Comparison of ENCODE assay signal across 8 mouse cellular contexts in genomic region chr17:47139730-47140231, GRCm38 (mm10).
A peak's percentile ranks its signal among the peaks of the same experiment; 100 is the strongest.
DNase-seq lines count a peak whose midpoint lies in the region; ATAC-seq and TF ChIP-seq lines count a peak whose summit lies in the region.

No protein-coding gene starts in this region.

- H3K9me3 ChIP-seq in forebrain, embryonic 13.5 days (replicated peaks) = no peaks in the 10 kb centered on the region
- no peaks in the 10 kb centered on the region for H3K9me3 ChIP-seq in liver, embryonic 16.5 days (replicated peaks; ENCODE audit: control insufficient read depth, low read length)
- H3K9me3 ChIP-seq in neural tube, embryonic 12.5 days = no peaks in the 10 kb centered on the region

- H3K4me3 ChIP-seq in forebrain, embryonic 13.5 days = peak overlapping the region; percentile 74
- H3K4me3 ChIP-seq in liver, embryonic 16.5 days (ENCODE audit: low read depth, low read length) = peak overlapping the region; percentile 62
- peak overlapping the region; percentile 66 for H3K4me3 ChIP-seq in neural tube, embryonic 12.5 days

- H3K9ac ChIP-seq in forebrain, embryonic 13.5 days = peak overlapping the region; percentile 93
- H3K9ac ChIP-seq in liver, embryonic 16.5 days (ENCODE audit: low read depth, low read length) = 0 out of 2 replicates have a peak overlapping the region, but pooled peaks have one; percentile 9
- H3K9ac ChIP-seq in neural tube, embryonic 12.5 days = peak overlapping the region; percentile 86

- TF ChIP-seq CTCF in brain, embryonic 14.5 days (IDR thresholded peaks at IDR 0.05; ENCODE audit: borderline replicate concordance, extremely low read depth, insufficient read depth, insufficient read length) = peak; percentile 13; the same call in 1 of the 2 replicates

- peaks cover 38% of the 10 kb centered on the region for H3K4me1 ChIP-seq in forebrain, embryonic 13.5 days
- peaks cover 5% of the 10 kb centered on the region; the same call in 1 of the 2 replicates for H3K4me1 ChIP-seq in liver, embryonic 16.5 days (ENCODE audit: control insufficient read depth, low read depth, low read length)
- peaks cover 36% of the 10 kb centered on the region for H3K4me1 ChIP-seq in neural tube, embryonic 12.5 days

- intact Hi-C loops in heart, postnatal 10 days (cut with DNase I) = loop anchor here (5.0 kb wide), 1 partner anchor 43 kb away; no protein-coding TSS in a partner anchor

- WGBS in forebrain, embryonic 13.5 days = under 1% methylated on average over 17 of the region's 34 CpGs
- under 1% methylated on average over 21 of the region's 34 CpGs for WGBS in liver, embryonic 16.5 days (ENCODE audit: insufficient replicate concordance)
- WGBS in neural tube, embryonic 12.5 days = under 1% methylated on average over 34 of the region's 34 CpGs

- no peaks in the 10 kb centered on the region for H3K27me3 ChIP-seq in forebrain, embryonic 13.5 days
- peaks cover 43% of the 10 kb centered on the region for H3K27me3 ChIP-seq in liver, embryonic 16.5 days (ENCODE audit: control insufficient read depth, insufficient read depth, low read depth, low read length)
- H3K27me3 ChIP-seq in neural tube, embryonic 12.5 days (replicated peaks) = 0 out of 2 replicates have a peak, but pooled peaks cover 4% of the 10 kb centered on the region

- DNase-seq in CD4-positive helper T cell, adult 2 months (ENCODE audit: low read depth, low spot score) = peak; percentile 95
- peak; percentile 99 for DNase-seq in brain, embryonic 14.5 days (ENCODE audit: low read depth)
- DNase-seq in heart, postnatal 10 days = peak; percentile 91 to 94
- DNase-seq in kidney, postnatal 4 days = peak; percentile 93 to 97
- peak; percentile 94 for DNase-seq in telencephalon, adult 2 months (ENCODE audit: low read depth, low spot score)

- peak; percentile 81; the same call in 1 of the 2 replicates for TF ChIP-seq POLR2A in brain, embryonic 14.5 days (IDR thresholded peaks at IDR 0.05; ENCODE audit: borderline replicate concordance, extremely low read depth, insufficient read depth, insufficient read length, poor library complexity, severe bottlenecking)

- peak; percentile 95 for ATAC-seq in forebrain, embryonic 13.5 days
- ATAC-seq in liver, embryonic 16.5 days (ENCODE audit: low read depth) = peak; percentile 76
- ATAC-seq in neural tube, embryonic 12.5 days (ENCODE audit: low FRiP score, low read depth) = peak; percentile 95

- H3K36me3 ChIP-seq in forebrain, embryonic 13.5 days (ENCODE audit: poor library complexity, severe bottlenecking) = no peaks in the 10 kb centered on the region
- H3K36me3 ChIP-seq in liver, embryonic 16.5 days (ENCODE audit: control insufficient read depth, insufficient read depth) = no peaks in the 10 kb centered on the region
- H3K36me3 ChIP-seq in neural tube, embryonic 12.5 days = no peaks in the 10 kb centered on the region

- peak overlapping the region; percentile 93 for H3K4me2 ChIP-seq in forebrain, embryonic 13.5 days
- H3K4me2 ChIP-seq in liver, embryonic 16.5 days (ENCODE audit: low read depth, low read length) = peak overlapping the region; percentile 85
- peak overlapping the region; percentile 84 for H3K4me2 ChIP-seq in neural tube, embryonic 12.5 days (replicated peaks)

- peak overlapping the region; percentile 99 for H3K27ac ChIP-seq in forebrain, embryonic 13.5 days
- peak overlapping the region; percentile 50; the same call in 1 of the 2 replicates for H3K27ac ChIP-seq in liver, embryonic 16.5 days (ENCODE audit: low read length)
- peak overlapping the region; percentile 95 for H3K27ac ChIP-seq in neural tube, embryonic 12.5 days

Comparison
In these comparisons a context has a peak if more than half of its experiments do, and no peak if none do; other contexts are left out.
1. Peak in every context shown above with its lines: DNase-seq, ATAC-seq, H3K4me3 ChIP-seq and H3K27ac ChIP-seq.
2. H3K9ac ChIP-seq: peak in every context shown above with its lines; median percentile 93 in forebrain, embryonic 13.5 days; 86 in neural tube, embryonic 12.5 days; 9 in liver, embryonic 16.5 days.